Mouse (Mus musculus) G1E (cell line): ENCODE measurements around the gene Lrfn2.

ENCODE experiments used
- CTCF ChIP-seq: IDR thresholded peaks from 2 replicates; pipeline ENCODE4 v1.5.1; 2012; ENCODE audit warnings: low read depth, low read length, inconsistent platforms, mixed read lengths
- GATA1 ChIP-seq: IDR thresholded peaks from 2 replicates; pipeline ENCODE4 v1.6.1; 2012; ENCODE audit warnings: borderline replicate concordance, low read length, inconsistent platforms, mixed read lengths
- TAL1 ChIP-seq: conservative IDR thresholded peaks from 2 replicates; pipeline ENCODE4 v1.6.1; 2012; ENCODE audit warnings: low read depth, low read length, inconsistent platforms, mixed read lengths

DNA sequence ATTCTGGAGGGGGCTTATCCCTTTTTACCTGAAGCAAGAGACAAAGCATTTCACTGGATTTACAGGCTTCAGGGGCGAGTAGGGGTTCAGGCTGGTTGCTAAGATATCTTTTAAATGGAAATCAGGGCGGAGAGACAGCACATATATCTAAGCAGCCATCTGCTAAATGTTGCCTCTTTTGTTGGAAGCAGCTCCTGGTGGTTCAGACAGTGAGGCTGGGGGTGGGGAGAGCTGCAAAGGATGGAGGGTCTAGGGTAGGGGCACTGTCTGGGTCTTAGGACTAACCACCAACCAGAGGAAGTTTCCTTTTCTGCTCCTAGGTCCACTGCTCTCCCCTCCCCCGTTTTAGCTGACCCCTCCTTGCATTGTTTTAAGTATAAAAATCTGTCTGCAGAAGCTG is 131.6 kb downstream of the Lrfn2 start:
- TF ChIP-seq CTCF (no peak), GATA1 (no peak), TAL1 (no peak)
